Mouse (Mus musculus) embryonic facial prominence, embryonic 12.5 days (tissue): ENCODE data around the gene Mydgf. TPM values are rescaled to one million over a fixed set of nuclear protein-coding genes. Genes with fewer than 3 reads are reported as not detected.

ENCODE experiments used
- ATAC-seq: fragments of 200-750 bp; cut with Nextera tagmentation; 2 replicates; pipeline ENCODE4 v1.8.0; 2017; ENCODE audit not compliant: insufficient number of reproducible peaks, insufficient read depth, low FRiP score, low TSS enrichment
- H3K27ac ChIP-seq: fragments of 300-500 bp; sonication (generic); 2 replicates; pipeline ENCODE4 v1.5.1; 2016; ENCODE audit warnings: mild to moderate bottlenecking
- H3K27me3 ChIP-seq: fragments of 300-500 bp; sonication (generic); 2 replicates; pipeline ENCODE4 v1.6.1; 2016; ENCODE audit warnings: mild to moderate bottlenecking, moderate library complexity
- H3K36me3 ChIP-seq: fragments of 300-500 bp; sonication (generic); 2 replicates; pipeline ENCODE4 v1.6.1; 2016; ENCODE audit warnings: mild to moderate bottlenecking
- H3K4me1 ChIP-seq: fragments of 300-500 bp; sonication (generic); 2 replicates; pipeline ENCODE4 v1.6.1; 2016
- H3K4me2 ChIP-seq: fragments of 300-500 bp; sonication (generic); replicated peaks from 2 replicates; pipeline ENCODE4 v1.6.1; 2016; ENCODE audit warnings: mild to moderate bottlenecking, moderate library complexity
- H3K4me3 ChIP-seq: fragments of 300-500 bp; sonication (generic); 2 replicates; pipeline ENCODE4 v1.5.1; 2016; ENCODE audit warnings: mild to moderate bottlenecking
- H3K9ac ChIP-seq: fragments of 300-500 bp; sonication (generic); 2 replicates; pipeline ENCODE4 v1.6.1; 2016; ENCODE audit warnings: mild to moderate bottlenecking, moderate library complexity
- H3K9me3 ChIP-seq: fragments of 300-500 bp; sonication (generic); 2 replicates; pipeline ENCODE4 v1.6.1; 2016; ENCODE audit warnings: mild to moderate bottlenecking, moderate library complexity
- WGBS: fragments of 180-500 bp; shearing (Covaris S2); methylation state at CpG from one replicate; pipeline ENCODE4 v1.1.7; 2016; 5-methylcytosine and 5-hydroxymethylcytosine counted together
- polyA plus RNA-seq: library from polyadenylated mRNA; unstranded; fragments of >200 nt; fragmentation: Nextera tagmentation; extraction: Ambion mirVana; gene quantifications from 2 replicates; pipeline ENCODE4 v1.2.1, GENCODE M21; 2016

Gene Mydgf
- polyA plus RNA-seq, 1 experiment from 2014 or later = 71.0 TPM

DNA sequence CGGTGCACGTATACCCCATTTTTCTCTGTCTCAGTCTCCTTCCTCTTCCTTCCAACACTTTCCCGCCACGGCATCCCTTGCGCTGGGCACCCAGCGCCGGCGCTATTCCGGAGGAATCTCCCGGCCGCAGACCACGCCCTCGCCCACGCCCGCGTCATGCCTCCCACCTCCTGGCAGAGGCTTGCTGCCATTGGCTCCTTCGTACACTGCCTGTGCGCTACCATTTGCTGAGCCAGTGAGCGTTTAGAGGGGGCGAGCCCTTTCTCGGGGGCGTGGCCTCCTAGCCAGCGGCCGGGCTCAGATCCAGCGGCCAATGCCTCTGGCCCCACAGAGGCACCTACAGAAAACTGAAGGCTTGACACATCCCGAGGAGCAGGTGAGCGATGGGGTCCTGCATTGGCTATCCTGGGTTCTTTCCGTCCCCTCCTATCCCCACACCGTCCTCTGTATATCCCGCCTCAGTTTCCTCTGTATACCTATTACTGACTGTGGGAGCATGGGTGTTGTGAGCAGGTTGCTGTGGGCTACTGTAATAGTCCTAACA is 21.4 kb downstream of the Mydgf start, which contains the start of gene Tnfaip8l1:
TSS of gene Tnfaip8l1 (plus strand) at position 247 of the 544 bp plus-strand sequence.
- no peak within 1 kb of the TSS for H3K27ac ChIP-seq

DNA sequence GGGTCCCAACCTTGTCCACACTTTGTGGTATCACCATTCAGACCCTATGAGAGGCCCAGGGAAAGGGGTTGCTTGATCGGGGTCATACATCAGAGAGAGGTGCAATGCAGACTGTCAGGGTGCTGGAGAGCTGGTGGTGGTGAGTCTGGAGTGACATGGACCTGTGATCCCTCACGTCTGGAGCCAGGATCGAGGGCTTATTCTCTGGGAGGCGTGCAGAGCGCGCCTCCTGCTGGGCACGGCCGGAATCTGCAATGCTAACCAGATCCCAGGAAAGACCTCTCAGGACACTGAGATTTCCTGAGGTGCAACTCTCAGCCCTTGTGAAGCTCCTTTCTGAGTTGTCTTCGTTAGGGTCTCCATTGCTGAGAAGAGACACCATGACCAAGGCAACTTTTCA is 24.0 kb downstream of the Mydgf start:
- H3K9ac ChIP-seq = peak overlapping the region; percentile 4; the same call in 1 of the 2 replicates
- peaks cover 17% of the 10 kb centered on the region for H3K27me3 ChIP-seq
- WGBS = 2% methylated on average over 9 of the region's 9 CpGs
- ATAC-seq = no peak
- no peak overlapping the region for H3K4me3 ChIP-seq
- H3K27ac ChIP-seq = no peak overlapping the region
- H3K4me1 ChIP-seq = peaks cover 12% of the 10 kb centered on the region; the same call in 1 of the 2 replicates
- no peak overlapping the region for H3K4me2 ChIP-seq
- H3K36me3 ChIP-seq = no peaks in the 10 kb centered on the region
- no peaks in the 10 kb centered on the region for H3K9me3 ChIP-seq

More for the DNA sequence above, 21.4 kb downstream of the Mydgf start, which contains the start of gene Tnfaip8l1:
- H3K9ac ChIP-seq = peak within 1 kb of the TSS; percentile 54
- H3K4me3 ChIP-seq = peak within 1 kb of the TSS; percentile 40
- peak; percentile 96 for ATAC-seq
- no peaks in the 10 kb centered on the region for H3K9me3 ChIP-seq
- whole genome bisulfite sequencing = 1% methylated on average over 30 of the region's 30 CpGs
- H3K4me1 ChIP-seq = peaks cover 12% of the 10 kb centered on the region; the same call in 1 of the 2 replicates
- H3K27me3 ChIP-seq = peaks cover 15% of the 10 kb centered on the region
- H3K36me3 ChIP-seq = no peaks in the 10 kb centered on the region
- peak within 1 kb of the TSS; percentile 66 for H3K4me2 ChIP-seq

DNA sequence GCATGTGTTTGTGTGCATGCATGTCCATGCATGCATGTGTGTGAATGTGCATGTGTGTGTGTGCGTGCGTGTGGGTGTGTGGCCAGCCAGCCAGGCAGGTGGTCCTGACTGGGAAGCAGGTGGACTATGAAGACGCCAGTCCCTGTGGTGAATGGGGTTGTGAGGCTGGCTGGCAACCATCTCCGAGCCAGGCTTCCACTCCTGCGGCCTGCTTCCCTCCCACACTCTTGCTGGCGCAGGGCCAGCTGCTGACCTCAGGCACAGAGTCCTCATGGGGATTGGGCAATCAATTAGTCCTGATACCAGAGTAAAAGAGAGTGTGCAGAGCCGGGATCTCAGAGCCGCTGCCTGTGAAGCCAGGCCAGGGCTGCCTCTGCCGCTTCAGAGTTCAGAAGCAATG is 30.1 kb downstream of the Mydgf start:
- WGBS = 37% methylated on average over 9 of the region's 9 CpGs
- no peaks in the 10 kb centered on the region for H3K9me3 ChIP-seq
- peaks cover 41% of the 10 kb centered on the region for H3K27me3 ChIP-seq
- H3K4me1 ChIP-seq = peaks cover 10% of the 10 kb centered on the region; the same call in 1 of the 2 replicates
- H3K4me3 ChIP-seq = no peak overlapping the region
- no peak overlapping the region for H3K4me2 ChIP-seq
- 0 out of 2 replicates have a peak, but pooled peaks have one; percentile 19 for ATAC-seq
- H3K27ac ChIP-seq = no peak overlapping the region
- H3K36me3 ChIP-seq = no peaks in the 10 kb centered on the region
- H3K9ac ChIP-seq = no peak overlapping the region

DNA sequence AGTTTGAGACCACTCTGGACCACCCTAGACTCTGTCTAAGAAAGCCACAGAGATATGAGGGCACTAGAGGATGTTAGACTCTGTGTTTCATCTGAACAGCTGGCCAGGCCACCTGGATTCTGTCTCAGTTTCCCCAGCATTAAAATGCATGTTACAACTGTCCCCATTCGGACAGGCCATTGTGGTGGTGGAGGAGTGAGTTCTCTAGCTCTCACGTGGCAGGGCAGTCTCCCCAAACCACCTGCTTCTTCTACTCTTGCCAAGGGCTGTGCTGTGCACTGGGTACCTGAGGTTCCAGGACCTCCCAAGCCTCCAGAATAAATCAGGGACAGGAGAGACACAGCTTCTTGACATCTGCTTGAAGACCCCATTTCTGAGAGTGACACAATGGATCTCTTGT is 33.8 kb downstream of the Mydgf start:
- ATAC-seq = no peak
- Histone ChIP-seq H3K27ac (no peak overlapping the region), H3K4me2 (no peak overlapping the region), H3K4me1 (peaks cover 10% of the 10 kb centered on the region; the same call in 1 of the 2 replicates), H3K9ac (no peak overlapping the region), H3K9me3 (no peaks in the 10 kb centered on the region), H3K27me3 (peaks cover 66% of the 10 kb centered on the region), H3K4me3 (no peak overlapping the region), H3K36me3 (no peaks in the 10 kb centered on the region)
- 50% methylated on average over 2 of the region's 2 CpGs for WGBS

DNA sequence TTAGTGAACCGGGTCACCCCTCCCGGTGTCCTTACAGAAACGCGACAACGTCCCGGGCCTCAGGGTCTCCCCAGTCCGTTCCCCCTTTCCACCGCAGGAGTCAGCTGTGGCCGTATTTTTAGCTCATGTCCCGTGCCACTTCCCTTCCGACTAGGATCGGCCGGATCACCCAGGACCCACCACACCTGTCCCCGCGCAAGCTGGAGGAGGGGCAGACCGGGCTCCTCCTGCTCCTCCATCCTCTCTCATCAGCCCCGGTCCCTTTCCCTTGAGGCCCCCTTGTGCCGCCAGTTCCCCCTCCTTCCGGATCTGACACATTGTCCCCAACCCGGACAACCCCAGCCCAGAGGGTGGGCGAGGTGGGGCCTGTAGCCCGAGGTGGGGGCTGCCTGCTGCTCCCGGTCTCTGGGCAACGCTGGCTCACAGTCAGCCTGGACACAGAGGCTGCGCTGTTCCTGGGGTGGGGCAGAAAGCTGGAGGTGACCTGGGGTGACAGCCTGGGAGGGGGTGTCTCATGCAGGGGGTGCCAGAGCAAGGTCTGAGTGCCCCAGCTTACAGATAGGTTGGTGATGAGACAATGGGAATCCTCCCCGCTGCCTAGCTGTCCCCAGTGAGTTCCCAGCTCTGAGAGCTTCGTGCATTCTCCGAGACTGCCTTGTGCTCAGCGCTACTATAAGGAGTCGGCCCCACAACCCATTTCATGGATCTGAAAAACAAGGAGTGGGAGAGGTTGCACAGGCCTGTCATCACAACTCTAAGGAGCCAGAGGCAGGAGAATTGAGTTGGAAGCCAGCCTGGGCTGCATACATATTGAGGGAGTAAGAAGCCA is 34.7 kb downstream of the Mydgf start:
- H3K27me3 ChIP-seq = peaks cover 75% of the 10 kb centered on the region
- H3K9ac ChIP-seq = no peak overlapping the region
- H3K4me2 ChIP-seq = peak overlapping the region; percentile 40
- 0 out of 2 replicates have a peak overlapping the region, but pooled peaks have one; percentile 14 for H3K4me3 ChIP-seq
- H3K27ac ChIP-seq = no peak overlapping the region
- ATAC-seq = no peak
- 2% methylated on average over 30 of the region's 30 CpGs for WGBS
- peaks cover 10% of the 10 kb centered on the region; the same call in 1 of the 2 replicates for H3K4me1 ChIP-seq
- no peaks in the 10 kb centered on the region for H3K36me3 ChIP-seq
- no peaks in the 10 kb centered on the region for H3K9me3 ChIP-seq

DNA sequence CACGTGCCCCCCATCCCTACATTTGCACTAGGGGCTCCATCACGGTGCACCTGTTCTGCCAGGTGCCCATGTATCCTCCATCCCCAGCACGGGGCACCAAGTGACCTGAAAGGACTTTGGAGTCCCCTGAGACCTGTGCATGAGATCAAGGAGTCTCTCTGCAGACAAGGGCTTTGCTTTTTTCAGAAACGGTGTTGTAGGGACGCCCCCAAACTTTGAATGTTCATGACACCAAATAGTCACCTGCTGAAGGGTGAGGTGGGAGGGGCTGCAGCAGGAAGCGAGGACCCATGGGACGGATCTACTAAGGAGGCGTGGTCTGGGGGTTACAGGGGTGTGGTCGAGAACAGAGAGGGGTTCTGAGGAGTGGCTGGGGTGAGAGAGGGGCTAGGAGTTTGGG is 35.4 kb downstream of the Mydgf start:
- peak overlapping the region; percentile 40 for H3K4me2 ChIP-seq
- no peak for ATAC-seq
- no peak overlapping the region for H3K9ac ChIP-seq
- peaks cover 82% of the 10 kb centered on the region for H3K27me3 ChIP-seq
- 18% methylated on average over 9 of the region's 9 CpGs for WGBS
- peaks cover 5% of the 10 kb centered on the region; the same call in 1 of the 2 replicates for H3K4me1 ChIP-seq
- H3K27ac ChIP-seq = no peak overlapping the region
- H3K9me3 ChIP-seq = no peaks in the 10 kb centered on the region
- no peaks in the 10 kb centered on the region for H3K36me3 ChIP-seq
- no peak overlapping the region for H3K4me3 ChIP-seq

DNA sequence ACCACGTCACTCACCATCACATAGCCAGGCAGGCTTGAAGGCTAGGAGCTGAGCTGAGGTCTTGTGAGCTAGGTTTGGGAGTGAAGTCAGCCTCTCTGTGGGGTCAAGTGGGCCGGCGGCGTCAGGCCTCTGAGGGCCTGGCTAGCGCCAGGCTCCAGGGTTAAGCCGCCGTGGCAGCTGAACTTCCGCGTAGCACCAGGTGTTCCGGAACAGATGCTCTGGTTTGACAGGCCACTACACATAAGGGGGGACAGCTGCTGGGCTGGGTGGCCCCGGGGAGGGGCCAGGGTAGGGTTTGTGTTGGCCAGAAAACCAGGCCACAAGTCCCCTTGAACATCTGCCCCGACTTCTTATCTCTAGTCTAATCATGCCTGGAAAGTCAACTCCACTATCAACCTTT is 36.3 kb downstream of the Mydgf start:
- Histone ChIP-seq H3K4me1 (peaks cover 8% of the 10 kb centered on the region; the same call in 1 of the 2 replicates), H3K4me3 (no peak overlapping the region), H3K9ac (no peak overlapping the region), H3K27ac (no peak overlapping the region), H3K27me3 (peaks cover 90% of the 10 kb centered on the region), H3K9me3 (no peaks in the 10 kb centered on the region), H3K4me2 (no peak overlapping the region), H3K36me3 (no peaks in the 10 kb centered on the region)
- 55% methylated on average over 12 of the region's 12 CpGs for WGBS
- no peak for ATAC-seq

DNA sequence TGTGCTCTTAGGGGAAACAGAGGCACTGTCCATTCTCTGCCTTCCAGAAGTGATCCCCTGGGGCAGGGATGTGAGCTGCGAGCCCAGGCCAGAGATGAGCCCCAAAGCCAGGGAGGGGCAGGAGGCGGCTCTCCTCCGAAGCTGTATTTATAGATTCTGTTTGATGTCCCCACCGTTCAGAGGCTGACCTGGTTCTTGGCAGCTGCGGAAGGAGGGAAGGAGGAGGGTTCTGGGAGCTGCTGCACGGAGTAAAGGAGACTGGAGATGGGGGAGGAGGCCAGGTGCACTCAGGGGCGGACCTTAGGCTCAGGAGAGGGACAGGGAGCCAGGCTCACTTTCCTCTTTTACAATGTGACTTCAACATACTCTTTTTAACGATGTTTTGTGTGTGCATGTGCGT is 37.6 kb downstream of the Mydgf start:
- Histone ChIP-seq H3K4me3 (no peak overlapping the region), H3K36me3 (no peaks in the 10 kb centered on the region), H3K4me2 (no peak overlapping the region), H3K27me3 (peaks cover 97% of the 10 kb centered on the region), H3K4me1 (peaks cover 21% of the 10 kb centered on the region), H3K9ac (no peak overlapping the region), H3K27ac (no peak overlapping the region), H3K9me3 (no peaks in the 10 kb centered on the region)
- no peak for ATAC-seq
- 20% methylated on average over 9 of the region's 9 CpGs for WGBS

DNA sequence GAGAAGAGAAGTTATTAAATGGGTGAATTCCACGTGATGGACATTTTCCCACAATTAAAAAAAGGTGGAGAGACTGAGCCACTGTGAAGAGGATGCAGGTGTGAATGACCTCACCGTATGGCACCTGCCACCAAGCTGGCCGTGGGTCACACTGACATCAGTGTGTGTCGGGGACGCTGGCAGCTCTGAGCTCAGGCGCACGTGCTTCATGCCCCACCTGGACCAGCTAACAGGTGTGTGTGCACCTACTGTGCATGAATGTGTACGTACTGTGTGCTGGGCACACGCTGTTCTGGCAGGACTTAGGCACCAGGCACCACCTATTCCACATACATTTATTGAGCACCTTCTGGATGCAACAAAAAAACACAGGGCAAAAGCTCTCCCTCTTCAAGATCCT is 39.2 kb downstream of the Mydgf start:
- H3K27me3 ChIP-seq = peaks cover 97% of the 10 kb centered on the region
- peaks cover 24% of the 10 kb centered on the region for H3K4me1 ChIP-seq

DNA sequence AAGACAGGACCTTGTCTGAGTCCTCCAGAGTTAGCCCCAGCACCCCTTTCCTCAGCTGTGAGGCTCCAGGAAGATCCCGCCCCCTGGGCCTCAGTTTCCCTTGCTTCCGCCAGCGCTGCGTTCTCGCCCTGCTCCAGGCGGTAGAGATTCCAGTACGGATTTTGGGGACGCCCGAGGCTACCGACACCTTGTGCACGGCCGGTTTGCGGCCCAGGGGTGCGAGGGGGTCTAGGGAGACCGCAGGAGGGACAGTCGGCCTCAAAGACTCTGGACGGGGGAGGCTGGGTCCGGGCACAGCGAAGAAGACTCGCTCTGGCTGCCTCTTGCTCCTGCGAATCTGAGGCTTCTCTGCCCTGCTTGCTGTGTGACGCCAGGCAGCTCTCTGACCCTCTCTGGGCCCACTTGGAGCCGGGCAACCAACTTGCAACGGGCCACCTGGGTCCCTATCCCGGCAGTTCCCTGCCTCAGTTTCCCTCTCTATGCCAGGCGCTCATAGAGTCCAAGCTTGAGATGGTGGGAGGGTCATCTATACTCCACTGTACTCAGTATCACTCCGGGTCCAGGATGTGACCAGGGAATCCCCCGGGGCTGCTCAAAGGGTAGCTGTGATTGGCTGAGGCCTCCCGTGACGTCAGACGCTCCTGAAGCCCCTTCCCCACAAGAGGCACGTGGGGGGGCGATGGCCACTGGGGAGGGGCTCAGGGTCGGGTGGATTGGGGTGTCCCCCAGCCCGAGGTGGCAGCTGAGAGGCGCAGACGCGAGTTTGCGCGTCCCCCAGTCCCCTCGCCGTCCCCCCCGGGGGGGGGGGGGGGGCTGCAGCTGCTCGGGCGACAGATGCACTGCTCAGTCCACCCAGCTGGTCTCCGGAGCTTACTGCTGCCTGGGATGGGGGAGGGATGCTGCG is 41.8 kb downstream of the Mydgf start:
- peak overlapping the region; percentile 47; the same call in 1 of the 2 replicates for H3K9ac ChIP-seq
- ATAC-seq = peak; percentile 12; the same call in 1 of the 2 replicates
- no peaks in the 10 kb centered on the region for H3K9me3 ChIP-seq
- H3K4me3 ChIP-seq = peak overlapping the region; percentile 35
- no peak overlapping the region for H3K27ac ChIP-seq
- under 1% methylated on average over 39 of the region's 47 CpGs for WGBS
- peaks cover 95% of the 10 kb centered on the region for H3K27me3 ChIP-seq
- peak overlapping the region; percentile 69 for H3K4me2 ChIP-seq
- peaks cover 28% of the 10 kb centered on the region for H3K4me1 ChIP-seq
- no peaks in the 10 kb centered on the region for H3K36me3 ChIP-seq

More for the DNA sequence above, 39.2 kb downstream of the Mydgf start:
- Histone ChIP-seq H3K27ac (no peak overlapping the region), H3K4me3 (no peak overlapping the region), H3K9ac (no peak overlapping the region), H3K9me3 (no peaks in the 10 kb centered on the region), H3K36me3 (no peaks in the 10 kb centered on the region), H3K4me2 (no peak overlapping the region)
- ATAC-seq = no peak
- WGBS = 75% methylated on average over 9 of the region's 9 CpGs
